Mouse (Mus musculus) skeletal muscle tissue, adult 2 months (tissue): ENCODE measurements around the gene Has1.

Experiments
- DNase-seq: peaks from one replicate; pipeline ENCODE4 v3.0.0-alpha.2; 2012; ENCODE audit warnings: low read depth, low spot score

Has1 gene

DNA sequence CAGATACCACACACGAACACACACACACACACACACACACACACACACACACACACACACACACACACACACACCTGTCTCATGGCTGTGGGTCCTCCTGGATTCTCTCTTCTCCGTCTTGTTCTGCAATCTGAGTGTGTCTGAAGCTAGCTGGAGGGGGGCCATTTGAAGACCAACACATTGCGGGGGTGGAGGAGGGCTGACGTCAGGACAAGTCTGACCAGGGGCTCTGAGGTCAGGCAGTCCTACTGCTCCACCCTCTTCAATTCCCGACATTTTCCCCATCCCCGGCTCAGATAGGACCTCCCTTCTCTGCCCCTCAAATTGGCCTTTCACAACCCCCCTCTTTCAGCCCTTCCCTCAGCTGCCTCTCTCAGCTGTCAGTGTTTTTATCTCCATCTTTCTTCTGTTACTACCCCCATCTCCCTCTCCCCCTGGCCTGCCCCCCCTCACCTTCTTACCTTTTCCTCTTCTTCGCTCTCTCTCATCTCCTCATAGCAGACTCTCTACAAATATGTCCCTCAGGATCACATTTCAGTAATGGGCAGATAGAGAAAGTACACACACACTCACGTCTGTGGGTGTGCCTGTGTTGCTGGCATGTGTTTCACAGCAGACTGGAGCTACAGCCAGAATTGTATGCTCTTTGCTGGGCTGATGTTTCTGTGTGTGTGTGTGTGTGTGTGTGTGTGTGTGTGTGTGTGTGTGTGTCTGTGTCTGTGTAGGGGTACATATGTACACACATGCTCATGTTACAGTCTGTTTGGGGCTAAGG lies at the start of gene Has1:
Gene Has1 (minus strand): TSS at position 142 of the 775 bp plus-strand sequence.
- DNase-seq, result no peak

DNA sequence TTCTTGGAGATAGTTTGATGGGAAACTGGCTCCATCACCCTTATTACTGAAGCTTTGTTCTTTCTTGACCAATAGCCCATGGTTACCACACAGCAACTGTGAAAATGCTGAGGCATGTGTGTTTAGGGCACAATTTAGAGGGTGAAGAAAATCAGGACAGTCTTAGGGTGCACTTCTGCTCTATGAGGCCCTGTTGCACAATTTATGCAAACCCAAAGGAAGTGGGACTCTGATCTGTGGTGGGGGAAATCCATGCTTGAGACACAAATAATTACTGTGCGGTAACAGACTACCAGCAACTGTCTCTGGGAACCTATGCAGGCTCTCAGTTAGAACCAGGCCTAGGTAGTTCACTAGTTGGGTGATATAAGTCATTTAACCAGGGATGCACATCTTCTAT lies 45.8 kb upstream of the Has1 start:
- no peak for DNase-seq

DNA sequence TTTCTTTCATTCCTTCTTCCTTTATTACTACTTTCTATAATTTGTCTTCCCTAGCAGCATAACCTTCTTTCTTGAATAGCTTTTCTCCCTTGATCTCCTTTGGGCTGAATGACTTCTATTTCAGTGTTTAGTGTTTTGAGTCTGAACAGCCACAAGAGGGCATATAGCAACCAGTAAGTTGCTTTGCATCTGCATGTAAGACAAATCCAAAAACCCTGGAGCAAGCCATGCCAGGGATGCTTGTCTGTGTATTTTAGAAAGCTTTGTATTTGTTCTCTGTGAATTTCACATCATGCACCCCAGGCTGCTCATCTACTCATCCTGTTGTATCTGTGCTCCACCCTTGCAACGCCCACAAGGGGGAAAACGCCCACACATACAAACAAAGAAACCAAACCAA lies 44.3 kb upstream of the Has1 start:
- no peak for DNase-seq

DNA sequence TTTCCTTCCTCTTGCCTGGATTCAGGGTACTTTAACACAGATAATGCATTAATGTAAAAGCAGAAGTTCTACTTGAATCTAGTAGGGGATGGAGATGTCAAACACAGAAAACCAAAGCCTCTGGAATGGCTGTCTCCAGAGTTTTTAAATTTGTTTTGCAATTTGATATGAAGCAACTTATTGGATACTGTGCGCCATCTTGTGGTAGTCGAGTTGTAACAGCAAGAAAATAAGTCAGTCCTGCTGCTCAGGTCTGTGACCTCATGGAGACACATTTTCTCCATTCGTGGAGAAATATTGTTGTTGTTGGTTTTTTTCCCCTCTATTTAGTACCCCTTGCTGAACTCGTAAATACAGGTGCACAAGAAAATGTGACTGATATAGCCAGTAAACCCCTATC lies 41.0 kb upstream of the Has1 start:
- DNase-seq, result peak; percentile 49

DNA sequence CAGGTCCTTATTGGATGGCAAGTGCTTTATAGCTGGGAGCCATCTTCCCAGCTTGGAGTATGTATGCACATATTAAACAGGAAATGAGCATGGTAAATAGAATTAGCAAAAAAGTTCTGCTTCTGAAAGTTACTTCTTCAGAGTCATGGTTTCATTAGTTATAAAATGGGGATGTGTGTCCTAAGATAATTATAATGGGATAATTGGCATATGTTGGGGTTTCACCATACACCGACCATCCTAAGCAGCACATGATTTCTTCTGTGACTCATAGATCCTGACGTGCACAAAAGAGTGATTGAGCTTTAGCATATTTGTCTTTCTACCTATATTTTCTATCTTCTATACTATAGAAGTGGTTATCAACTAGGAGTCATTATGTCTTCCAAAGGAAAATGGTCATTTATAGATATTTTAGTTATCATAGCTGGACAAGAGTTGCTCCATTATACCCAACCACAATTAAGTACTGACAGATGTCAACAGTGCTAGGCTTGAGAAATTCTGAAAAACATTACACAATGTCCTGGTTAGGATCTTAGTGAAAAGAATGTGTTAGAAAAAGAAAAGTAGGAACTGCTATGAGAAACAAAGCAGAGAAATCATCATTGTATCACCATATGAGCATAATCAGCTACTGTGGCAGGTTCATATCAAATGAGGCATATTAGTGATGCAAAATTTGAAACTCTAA lies 34.9 kb upstream of the Has1 start:
- no peak for DNase-seq

DNA sequence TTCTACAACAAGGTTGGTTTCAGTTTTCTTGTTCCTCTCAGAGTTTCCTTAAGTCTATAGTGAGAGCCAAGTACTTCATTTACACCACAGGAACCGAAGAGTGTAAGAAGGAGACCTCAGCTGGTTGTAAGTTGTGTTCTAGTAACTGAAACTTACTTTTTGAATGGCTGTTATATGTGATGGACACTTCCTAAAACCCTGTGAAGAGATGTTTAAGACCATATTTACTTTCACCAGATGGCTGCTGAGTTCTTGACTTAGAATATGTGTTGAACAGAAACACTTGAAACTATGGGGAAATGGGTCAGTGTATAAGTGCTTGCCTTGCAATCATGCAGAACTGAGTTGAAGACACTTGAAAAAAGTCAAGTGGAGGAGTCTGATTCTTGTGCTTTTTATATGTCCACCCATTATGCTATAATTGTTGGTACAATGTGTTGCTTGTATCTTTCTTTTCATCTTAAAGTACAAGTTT lies 32.8 kb upstream of the Has1 start, which contains the start of the genes Fpr2 and Fpr3:
Gene Fpr2 (plus strand): TSS at position 51 of the 475 bp plus-strand sequence.
Gene Fpr3 (plus strand): TSS at position 79 of the 475 bp plus-strand sequence.
- no peak for DNase-seq

DNA sequence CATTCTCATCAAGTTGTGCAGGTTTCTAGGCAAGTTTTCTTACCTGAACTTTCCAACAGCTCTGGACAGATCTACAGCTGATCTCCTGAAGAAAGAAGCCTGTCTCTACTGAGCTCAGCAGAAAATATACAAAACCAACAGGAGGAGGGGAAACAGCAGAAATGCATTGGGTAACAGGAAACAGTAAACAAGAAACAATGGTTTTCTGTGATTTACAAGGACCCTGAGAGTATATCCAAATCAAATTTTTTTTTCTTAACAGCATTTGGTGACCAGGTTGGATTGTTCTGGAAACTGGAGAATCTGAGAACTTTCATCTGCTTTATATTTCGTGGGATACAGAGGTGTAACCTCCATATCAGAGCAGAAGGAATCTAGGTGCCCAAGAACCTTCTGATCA lies 28.8 kb upstream of the Has1 start, which contains the start of gene Fpr1:
Gene Fpr1 (minus strand): TSS at position 101 of the 400 bp plus-strand sequence.
- DNase-seq, result no peak

DNA sequence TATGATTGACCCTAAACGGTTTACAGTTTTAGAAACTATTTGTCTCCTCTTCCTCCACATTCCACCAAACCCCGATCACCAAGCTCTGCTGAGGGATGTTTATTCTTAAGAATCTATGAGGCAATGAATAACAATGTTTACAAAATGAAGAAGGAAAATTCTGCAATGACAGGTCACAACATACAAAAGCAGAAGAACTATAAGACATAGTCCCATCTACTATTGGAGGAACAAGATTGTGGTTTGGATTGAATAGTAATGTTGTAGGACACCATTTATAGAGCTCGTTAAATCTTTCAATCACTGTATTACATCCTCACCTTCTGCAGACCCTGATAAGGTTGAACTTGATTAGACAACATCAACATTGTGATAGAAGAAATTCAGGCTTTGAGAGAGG lies 27.7 kb upstream of the Has1 start:
- DNase-seq, result no peak

DNA sequence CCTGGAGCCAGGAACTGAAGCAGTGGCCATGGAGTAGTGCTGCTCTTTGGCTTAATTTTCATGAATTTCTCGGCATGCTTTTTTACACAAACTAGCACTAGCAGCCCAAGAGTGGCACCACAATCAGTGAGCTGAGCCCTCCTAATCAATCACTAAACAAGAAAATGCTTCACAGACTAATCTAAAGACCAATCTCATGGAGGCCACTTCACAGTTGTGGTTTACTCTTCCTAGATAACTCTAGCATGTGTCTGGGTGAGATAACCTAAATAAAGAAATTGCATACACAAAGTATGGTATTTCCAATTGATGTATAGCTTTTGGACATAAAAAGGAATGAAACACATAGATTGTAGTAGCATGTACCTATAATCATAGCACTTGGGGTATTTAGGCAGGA lies 24.3 kb upstream of the Has1 start:
- no peak for DNase-seq

DNA sequence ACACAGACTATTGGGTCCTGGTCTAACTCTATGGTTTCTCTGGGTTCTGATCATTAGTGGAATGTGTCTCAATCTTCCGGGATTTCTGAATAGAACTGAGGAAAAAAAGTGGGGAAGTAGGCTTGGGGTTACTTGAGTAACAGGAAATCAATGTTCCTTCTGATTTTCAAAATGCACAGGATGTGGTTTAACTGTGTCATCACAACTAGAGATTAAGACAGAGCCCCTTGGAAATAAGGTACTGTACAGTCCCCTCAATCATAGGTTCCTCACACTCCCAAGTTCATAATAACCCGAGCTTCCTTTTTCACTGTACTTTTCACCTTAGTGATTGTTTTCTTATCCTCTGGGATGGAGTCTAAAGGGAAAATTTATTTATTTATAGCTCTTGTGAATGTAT lies 16.7 kb upstream of the Has1 start:
- DNase-seq, result no peak

DNA sequence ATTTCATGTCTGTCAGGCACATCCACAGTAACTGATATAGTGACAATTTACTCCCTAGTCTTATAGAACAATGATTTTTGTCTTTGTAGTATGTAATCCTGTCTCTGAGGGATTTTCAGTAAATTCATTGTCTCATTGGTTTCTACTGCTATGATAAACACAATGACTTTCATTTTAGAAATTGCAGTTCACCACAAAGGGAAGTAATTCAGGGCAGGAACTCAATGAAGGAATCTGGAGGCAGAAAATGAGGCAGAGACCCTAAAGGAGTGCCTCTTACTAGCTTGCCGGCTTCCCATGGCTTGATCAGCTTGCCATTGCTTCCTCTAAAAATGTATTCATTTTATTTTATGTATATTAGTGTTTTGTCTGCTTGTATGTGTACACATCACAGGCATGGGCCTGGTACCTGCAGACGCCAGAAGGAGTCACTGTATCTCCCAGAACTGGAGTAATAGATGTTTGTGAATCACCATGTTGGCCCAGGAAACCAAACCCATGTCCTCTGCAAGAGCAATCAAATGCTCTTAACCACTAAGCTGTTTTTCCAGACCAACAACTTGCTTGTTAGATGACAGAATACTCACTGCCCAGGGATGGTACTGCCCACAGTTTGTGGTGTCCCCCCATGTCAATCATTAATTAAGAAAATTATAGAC lies 16.0 kb upstream of the Has1 start:
- DNase-seq, result no peak

DNA sequence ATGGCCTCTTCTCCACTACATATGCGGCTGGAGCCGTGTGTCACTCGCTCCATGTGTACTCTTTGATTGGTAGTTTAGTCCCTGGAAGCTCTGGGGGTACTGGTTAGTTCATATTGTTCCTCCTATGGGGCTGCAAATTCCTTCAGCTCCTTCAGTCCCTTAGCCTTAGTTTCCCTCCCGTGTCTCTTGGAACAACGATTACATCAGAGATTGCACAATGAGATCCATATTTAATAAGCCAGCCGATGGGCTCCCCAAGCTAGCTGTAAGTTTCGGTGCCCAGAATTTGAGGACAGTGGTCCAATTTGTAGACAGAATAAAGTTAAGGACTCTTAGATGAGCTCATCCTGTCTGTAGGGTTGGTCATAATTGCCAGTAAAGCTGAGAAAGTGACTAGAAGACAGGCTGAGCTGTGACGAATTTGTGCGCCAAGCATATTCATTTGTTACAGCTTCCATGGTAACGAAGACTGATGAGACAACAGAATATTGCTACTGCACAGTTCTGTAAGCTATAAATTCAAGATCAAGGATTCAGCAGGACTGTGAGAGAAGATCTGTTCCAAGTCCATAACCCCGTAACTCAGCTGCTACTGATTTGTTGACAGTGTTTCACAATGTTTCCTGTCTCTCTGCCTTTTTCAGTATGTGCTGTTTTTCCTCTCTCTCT lies 11.9 kb upstream of the Has1 start:
- peak; percentile 50 for DNase-seq

DNA sequence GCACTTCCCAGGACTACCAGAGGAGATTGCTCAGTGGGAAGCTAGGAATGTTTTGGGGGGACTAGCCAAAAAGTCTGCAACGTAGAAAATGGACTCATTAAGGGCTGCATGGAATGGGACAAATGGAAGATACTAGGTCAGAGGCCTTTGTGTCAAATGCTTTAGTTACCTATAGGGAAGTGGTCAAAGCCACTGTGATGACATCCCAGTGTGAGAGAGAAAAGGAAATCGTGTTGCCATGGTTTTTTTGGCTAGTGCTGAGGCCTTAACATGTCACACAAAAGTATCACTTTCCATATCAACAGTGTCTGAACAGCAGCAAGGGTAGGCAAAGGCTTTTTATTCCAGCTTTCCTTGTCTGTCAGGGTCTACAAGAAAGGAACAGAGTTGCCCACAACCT lies 10.2 kb upstream of the Has1 start:
- DNase-seq, result no peak

DNA sequence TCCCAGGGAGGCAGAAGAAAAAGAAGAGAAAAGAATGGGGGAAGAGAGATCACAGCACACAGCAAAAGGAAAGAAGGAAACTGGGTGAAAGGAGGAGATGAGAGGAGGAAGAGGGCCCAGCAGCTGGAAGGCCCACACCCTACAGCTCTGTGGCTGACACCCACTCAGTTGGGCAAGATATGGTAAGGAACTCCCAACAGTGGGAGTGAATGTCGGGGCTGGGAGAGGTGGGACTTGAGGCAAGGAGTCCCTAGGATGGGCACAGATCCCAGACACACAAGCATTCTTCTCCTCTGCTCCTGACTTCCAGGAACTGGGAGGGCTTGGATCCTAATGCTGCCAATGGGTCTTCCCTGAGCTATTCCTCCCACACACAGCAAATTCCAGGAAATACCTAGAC lies 7.4 kb upstream of the Has1 start:
- no peak for DNase-seq

DNA sequence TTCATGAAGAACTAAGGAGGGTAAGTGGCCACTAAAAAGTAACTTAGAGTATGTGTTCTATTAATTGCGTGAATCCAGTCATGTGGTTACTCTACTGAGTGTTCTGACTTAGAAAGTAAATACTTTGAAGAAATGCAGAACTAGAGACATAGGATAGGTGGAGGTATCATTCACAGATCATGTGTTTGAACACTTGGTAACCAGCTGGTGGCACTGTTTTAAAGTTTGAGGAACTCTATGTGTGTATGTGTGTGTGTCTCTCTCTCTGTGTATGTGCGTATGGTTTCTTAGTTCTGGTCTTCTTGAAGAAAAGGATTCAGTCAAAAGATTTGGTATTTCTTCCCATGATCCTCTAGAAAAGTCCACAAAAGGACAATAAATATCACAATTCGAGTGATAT lies 5.1 kb upstream of the Has1 start:
- no peak for DNase-seq

DNA sequence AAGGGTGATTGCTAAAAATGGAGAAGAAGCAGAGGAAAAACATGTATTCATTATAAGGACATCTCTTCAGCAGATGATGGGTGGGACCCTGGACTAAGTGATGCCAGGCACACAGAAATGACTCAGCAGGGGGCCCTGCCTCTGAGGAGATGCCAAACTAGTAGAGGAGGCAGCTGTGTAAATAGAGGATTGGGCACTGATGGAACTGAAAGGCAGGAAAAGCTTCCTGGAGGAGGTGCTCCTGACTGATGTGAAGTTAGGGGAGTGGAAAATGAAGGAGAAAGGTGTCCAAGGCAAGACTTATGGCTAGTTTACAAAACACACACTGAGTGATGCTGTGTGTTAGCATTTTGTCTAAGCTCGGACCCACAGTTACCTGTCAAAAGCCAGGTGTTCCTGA lies 2.4 kb upstream of the Has1 start:
- no peak for DNase-seq

DNA sequence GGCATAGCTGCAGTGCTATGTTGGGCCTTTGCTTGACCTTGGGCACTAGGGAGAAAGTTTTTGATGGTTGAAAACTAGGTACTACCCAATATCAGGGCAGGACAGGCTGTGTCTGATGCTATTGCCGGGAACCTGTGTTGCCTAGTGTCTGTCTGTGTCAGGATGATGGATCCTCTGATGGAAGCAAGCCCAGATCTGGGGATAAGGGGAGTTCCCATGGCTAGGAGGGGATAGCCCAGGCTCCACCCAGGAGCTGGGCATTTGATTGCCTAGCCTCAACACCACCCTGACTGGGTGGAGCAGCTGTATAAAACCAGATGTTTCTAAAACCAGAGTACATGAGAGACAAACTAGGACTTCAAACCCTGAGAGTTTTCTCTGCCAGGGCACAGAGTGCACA lies 1.6 kb upstream of the Has1 start:
- peak; percentile 31 for DNase-seq

DNA sequence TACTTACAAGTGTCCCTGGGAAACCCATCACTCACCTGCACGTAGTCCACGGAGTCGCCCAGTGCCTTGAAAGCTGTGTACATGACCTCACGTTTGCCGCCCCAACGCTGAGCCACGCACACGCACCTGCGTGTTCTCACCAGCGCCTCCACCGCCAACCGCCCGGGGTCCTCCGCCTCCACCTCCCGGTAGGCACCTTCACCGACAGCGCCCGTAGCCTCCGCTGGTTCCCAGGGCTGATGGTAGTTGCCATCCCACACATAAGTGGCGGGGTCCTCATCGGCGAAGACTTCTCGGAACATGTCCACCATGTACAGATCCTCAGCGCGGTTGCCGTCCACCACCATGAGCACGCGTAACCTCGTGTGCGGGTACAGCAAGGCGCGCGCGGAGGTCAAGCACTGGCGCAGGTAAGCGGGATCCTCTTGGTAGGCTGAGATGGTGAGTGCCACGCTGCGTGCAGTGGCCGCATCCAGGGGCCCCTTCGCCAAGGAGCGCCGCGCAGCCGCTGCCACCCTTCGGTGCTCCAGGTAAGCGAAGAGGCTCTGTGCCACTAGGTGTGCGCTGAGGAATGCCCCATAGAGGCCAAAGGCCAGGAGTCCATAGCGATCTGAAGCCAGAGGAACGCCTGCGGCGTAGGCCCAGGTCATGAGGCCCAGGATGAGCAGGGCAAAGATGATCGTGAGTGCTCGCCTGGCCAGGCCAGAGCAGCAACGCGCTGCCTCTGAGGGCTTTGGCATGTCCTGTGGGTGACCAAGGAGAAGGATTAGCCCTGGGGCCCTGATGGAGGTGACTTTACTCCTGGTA lies 4.9 kb downstream of the Has1 start:
- no peak for DNase-seq

DNA sequence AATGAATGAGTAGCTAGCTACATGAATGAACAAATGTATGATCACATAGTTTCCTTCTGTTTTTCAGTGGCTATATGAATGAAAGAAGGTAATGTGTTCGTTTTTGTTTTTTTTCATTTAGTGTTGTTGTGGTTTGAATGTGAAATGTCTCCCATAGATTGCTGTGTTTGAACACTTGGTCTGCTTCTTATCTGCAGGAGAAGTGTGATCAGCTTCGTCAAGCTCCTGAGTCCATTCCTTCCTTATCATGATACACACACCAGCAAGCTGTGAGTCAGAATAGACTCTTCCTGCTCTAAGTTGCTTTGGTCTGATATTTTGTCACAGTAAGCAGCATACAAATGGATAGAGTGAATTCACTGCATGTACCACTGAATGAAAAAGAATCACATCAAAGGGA lies 6.0 kb downstream of the Has1 start:
- no peak for DNase-seq

DNA sequence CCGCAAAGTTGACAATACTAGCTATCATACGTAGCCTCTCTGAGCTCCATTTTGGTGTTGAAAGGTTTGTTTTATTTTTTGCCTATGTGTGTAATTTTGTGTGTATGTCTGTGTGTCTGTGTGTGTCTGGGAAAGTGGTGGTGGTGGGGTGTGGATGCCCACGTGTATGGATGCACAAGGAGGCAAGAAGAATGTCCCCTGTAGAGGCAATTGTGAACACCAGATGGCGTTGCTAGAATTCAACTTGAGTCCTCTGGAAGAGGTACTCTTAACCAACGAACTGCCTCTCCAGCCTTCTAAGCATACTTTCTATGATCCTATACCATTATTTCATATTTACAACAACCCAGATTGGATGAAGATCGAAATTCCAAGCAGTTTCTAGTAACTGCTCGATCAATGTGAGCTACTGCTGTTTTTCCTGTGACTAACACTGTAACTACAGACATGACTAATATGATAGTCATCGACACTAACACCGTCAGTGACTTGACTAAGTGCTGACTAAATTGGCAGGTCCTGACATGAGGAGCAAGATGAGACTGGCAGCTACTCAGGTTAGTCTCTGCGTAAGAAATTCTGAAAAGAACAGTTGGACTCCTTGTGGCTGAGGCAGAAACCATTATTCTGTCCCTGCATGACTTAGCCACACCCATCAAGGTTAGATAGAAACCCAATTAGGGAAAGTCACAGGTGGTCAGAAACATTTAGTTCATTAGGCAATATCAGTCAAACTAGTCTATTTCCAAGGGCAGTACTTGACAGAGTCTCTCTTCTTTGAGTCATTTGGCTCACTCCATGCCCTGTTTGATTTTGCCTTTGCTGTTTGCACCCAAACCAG lies 9.6 kb downstream of the Has1 start:
- no peak for DNase-seq
